Mouse (Mus musculus): ENCODE measurements at regions not wholly inside any gene's neighbourhood (a gene's known extent, or its start where the extent isn't known, plus 50 kb on each side); places are given as distances from the start of the nearest gene placed in this dataset.

DNA sequence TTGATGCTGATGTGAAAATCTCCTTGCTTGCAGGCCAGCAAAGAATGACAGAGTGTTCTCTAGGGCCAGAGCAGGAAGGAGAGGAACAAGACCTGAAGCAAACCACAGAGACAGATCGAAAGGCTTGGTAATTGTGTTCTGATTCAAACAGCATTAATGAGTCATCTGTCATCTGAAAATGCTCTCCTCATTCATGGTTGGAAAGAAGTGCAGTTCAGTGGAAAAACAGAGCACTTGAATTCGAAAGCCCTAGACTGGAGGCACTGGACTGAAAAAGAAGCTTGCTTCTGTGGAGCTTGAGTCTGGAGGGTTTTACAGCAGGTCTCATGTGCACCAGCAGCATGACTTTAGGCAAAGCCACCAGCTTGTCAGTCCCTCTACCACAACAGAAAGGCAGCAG, 374.3 kb upstream of the B430305J03Rik start:
- peak; percentile 55 for ATAC-seq (ENCODE audit: low TSS enrichment)

DNA sequence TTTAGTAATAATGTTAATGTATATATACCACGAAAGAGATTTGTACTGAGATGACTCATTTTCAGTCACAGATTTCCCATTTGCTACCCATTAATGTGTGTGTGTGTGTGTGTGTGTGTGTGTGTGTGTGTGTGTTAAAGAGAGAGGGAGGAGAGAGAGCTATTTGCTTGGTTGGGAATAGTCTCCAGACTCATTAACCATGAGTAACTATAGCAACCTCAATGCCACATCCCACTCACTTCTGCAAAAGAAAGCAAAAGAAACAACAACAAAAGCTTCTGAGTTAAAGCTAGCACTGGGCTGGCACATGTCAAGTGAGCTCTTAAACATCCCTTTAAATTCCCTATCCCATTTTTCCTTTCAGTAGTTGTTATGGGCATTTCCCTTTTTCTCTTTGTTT, 372.8 kb upstream of the B430305J03Rik start:
- ATAC-seq (ENCODE audit: low TSS enrichment) = peak; percentile 85

DNA sequence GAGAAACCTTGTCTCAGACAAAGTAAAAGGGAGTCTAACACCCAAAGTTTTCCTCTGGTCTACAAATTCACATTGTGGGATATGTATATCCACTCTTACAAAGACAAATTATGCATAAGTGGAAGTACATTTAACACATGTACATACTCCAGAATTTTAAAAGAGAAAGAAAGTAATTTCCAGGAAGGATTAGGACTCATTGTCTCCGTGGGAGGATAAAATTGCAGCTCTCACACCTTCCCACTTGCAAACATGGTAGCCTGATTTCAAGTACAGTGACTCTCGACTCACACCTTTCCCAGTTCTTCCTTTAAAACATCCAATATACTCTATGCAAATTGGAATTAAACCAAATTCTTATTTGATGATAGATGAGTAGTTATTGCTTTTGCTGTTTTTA, 351.0 kb upstream of the B430305J03Rik start:
- ATAC-seq (ENCODE audit: low TSS enrichment) = peak; percentile 93

DNA sequence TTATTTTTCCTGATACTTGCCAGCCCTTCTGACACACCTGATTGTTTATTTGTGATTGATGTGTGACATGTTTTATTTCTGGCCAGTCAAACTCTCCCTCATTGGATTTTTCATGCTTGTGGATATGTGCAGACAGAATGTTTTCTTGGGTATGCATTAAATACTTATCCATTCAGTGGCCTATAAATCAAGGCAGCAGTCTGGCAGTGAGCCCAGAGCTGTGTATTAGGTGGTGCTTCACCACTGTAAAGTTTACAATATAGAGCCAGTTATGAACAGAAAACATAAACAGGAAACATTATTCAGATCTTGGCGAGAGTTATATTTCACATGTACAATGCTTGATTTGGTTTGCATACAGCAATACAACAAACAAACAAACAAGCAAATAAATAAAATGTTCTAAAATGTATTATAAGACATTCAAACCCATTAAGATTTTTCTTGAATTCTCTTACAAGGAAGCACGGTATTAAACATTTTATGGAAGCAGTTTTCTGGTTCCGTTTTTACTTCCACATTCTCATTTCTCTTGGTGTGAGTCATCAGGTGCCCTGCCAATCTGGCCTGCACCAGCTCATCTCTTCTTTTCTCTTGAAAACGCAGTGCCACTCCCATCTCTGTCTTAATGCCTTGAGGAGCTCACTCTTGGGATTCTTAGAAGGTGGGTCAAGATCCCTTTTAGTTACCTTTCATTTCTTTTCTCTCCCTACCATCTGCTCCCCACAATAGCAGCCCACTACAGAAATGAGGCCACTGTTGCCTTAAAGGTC, 322.4 kb upstream of the B430305J03Rik start:
- ATAC-seq (ENCODE audit: low TSS enrichment) = peak; percentile 70

DNA sequence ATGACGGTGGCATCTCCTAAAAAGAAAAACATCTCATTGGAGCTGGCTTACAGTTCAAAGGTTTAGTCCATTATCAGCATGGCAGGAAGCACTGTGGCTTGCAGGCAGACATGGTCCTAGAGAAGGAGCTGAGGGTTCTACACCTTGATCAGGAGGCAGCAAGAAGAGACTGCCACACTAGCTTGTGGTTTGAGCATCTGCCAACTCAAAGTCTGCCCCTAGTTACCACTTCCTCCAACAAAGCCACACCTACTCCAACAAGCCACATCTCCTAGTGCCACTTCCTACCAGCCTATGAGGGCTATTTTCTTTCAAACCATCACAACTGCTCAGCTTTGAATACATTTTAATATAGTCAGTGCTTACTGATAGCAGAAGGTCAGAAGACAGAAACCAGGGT, 305.1 kb upstream of the B430305J03Rik start:
- ATAC-seq (ENCODE audit: low TSS enrichment) = no peak

DNA sequence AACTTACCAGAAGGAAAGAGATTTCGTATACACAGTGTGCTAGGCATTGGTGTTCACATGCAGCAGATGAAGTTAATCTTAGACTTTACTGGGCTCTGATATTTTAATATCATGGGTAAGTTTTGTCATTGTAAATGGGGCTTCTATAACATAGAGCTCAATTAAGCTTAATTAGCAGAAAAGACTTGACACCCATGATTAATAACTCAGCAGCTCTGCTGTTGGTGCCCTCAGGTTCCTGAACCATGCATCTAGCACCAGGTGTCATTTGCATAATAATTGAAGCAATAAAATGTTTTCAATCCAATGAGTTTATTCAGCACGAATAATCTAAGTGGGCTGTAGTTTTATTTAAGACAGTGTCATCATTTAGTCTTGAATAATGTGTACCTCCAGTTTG, 290.4 kb upstream of the B430305J03Rik start:
- no peak for ATAC-seq (ENCODE audit: low TSS enrichment)

DNA sequence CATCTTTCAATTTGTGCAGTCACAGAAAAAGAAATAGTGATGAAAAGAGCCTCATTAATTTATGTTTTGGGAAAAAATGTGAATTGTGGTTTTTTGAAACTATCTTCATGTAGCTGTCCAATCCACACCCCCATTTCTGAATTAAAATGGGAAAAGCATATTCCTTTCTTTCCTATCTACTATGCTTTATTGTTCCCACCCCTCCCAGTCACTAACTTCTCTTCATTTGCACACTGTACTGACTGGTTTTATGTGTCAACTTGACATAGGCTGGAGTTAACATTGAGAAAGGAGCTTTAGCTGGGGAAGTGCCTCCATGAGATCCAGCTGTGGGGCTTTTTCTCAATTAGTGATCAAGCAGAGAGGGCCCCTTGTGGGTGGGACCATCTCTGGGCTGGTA, 262.8 kb upstream of the B430305J03Rik start:
- no peak for ATAC-seq (ENCODE audit: low TSS enrichment)

DNA sequence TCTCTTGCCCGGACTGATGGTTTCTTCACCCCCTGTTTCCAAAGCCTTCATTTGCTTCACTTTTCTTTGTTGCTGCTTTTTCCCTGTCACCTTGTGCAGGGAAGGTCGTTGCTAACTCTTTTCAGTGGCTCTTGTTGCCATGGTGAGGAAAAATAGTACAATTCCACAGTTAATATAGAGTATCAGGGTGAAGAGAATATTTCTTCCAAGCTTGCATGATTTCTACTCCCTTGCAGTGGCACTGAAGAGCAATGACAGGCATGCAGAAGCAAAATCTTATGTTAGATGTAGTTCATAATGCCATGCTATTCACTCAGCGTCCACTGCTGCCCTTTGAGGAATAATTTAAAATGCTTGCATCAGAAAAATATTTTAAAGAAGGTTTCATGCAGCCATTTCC, 262.3 kb upstream of the B430305J03Rik start:
- ATAC-seq (ENCODE audit: low TSS enrichment) = no peak

DNA sequence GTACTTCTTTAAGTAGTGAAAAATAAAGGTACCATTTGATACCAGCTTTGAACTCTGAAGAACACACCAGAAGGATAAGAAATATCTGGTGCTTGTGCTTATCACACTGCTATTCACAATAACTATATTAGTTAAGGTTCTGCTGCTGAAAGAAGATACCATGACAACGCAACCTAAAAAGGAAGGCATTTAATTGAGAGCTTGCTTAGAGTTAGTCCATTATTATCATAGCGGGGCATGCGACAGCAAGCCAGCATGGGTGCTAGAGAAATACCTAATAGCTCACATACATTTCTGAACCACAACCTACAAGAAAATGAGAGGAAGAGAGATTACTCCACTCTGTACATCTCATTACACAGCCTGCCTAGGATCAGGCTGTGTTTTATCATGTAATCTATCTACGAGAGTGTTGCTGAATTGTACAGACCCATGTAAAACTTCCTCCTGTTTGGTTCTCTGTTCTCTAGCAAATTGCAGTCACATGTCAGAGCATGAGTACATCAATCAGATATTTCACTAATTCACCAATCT, 258.3 kb upstream of the B430305J03Rik start:
- ATAC-seq (ENCODE audit: low TSS enrichment) = no peak

DNA sequence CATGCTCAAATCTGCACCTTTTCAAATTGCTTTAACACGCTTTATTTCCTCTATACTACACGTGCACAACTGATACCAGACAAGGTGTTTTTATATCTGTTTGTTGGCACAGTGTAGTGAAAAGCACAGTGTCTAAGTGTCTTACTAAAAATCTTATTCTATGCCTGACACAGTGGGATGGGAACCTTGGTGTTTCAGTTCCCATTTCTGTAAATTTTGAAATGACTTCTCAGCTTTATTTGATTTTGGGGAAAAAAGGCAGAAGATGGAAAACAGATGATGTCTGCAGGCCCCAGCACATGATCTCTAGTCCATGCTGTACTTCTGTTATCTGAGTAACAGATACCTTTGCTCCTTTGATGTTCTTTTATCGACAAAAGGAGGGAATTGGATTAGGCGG, 239.7 kb upstream of the B430305J03Rik start:
- ATAC-seq (ENCODE audit: low TSS enrichment) = peak; percentile 13; the same call in 1 of the 2 replicates

DNA sequence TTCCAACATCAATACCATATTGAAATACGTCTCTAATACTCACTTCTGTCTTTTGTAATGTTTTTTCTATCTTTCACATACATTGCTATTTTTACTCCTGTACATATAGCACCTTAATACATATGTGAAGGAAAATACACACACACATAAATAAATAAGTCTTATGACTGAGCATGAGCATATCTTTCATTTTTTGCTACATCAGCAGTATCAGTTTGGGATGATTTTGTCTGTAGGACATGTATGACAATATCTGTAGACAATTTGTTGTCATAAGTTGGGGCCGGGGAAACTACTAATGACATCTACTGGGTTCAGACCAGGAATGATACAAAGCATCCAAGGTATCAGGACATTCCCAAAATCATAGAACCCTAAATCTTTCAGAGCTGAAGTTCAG, 237.1 kb upstream of the B430305J03Rik start:
- ATAC-seq (ENCODE audit: low TSS enrichment) = no peak

DNA sequence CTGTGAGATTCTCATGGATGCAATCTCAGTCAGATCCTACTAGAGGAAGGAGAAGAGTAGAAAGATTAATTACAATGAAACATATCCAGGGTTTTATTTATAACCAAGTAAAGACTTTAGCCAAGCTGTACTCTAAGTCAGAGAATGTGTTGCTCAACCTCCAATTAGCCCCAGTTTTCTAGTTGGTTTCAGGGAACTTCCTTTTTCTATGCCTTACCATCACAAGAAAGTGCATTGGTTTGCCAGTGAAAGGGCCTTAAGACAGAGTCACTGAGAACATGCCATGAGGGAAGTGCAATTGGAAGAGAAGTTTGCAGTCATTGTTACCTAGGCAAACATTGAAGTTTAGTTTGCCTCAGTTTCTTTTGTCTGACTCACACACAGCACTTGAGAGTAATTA, 229.8 kb upstream of the B430305J03Rik start:
- no peak for ATAC-seq (ENCODE audit: low TSS enrichment)

DNA sequence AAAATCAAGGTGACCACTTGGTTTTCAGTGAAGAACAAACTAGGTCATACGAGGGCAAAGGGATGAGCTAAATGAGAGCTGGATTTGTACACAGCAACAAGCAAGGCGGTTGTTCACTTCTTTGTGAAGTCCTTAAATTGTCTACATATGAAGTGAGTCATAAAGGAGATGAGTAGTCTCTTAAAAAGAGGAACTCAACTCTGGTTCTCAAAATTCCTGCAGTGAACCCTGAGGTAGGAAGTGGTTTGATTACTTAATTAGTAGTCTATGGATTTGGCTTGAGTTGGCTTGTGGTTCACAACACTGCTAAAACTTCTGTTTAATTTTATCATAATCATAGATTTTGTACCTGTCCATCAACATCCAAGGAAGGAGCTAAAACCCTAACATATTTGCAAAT, 226.6 kb upstream of the B430305J03Rik start:
- ATAC-seq (ENCODE audit: low TSS enrichment) = no peak

DNA sequence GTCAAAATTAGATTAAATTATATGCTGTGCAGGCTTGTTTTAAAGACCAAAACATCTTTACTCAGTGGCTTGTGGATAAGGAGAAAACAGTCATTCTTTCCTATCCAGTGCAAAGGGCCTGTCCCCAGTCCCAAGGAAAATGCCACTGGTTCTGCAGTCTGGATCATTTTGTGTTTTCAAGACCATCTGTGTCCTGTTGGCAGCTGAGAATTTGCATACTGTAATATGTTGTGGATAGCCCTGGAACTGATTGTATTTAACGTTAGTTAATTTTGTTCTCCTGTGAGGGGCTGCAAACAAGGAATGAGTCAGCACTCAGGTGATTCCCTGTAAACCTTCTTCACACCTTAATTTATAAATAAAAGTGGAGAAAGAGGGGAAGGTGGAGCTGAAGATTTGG, 217.9 kb upstream of the B430305J03Rik start:
- no peak for ATAC-seq (ENCODE audit: low TSS enrichment)

DNA sequence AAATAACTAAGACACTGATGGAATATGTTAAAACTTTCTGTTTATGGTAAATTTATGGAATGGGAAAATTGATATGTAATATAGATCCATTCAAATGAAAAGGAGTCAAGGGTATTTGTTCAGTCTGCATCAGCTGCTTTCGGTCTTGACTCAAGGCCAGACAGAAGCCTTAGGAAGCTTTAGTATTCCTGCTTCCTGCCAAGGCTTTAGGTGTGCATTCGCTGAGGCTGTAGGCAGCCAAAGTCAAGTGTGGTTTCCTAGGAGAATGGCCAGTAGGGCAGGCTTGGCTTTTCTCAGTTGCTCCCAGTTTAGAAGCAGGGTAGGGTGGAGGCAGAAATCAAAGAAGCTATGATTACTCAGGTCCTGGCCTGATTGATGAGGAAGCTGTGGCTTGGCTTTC, 217.2 kb upstream of the B430305J03Rik start:
- peak; percentile 77; the same call in 1 of the 2 replicates for ATAC-seq (ENCODE audit: low TSS enrichment)

DNA sequence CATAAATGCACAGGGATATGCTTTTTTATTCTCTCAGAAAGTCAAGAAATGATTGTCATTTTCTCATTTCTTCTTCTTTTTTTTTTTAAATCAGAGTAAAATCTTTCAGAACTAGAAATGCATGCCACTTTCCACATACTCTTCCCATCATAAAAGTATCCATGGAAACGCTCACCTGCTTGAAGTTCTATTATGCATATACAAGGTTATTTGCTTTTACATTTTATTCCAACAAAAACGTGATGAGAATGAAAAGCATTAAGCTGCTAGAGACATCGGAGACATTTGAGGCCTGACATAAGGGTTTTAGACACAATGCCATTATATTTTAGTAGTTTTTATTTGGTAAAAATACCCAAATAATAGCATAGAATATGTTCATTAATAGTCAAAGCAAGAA, 214.5 kb upstream of the B430305J03Rik start:
- ATAC-seq (ENCODE audit: low TSS enrichment) = no peak

DNA sequence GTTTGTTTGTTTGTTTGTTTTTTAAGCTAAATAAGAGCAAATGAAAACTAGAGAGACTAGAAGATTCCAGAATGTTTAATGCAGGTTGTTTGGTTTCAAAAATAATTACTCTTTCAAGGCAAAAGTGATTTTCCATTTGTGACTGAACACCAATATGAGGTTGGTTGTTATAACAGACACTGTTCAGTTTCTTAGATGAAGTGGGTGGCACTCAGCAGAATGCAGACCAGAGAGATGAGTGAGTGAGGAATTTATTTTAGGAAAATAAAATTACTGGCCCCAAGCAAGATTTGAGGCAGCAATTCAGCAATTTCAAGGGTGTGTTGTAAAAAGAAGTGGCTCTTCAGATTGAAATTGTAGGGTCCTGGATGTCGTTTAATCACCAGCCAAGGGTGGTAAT, 171.4 kb upstream of the B430305J03Rik start:
- ATAC-seq (ENCODE audit: low TSS enrichment) = peak; percentile 95

DNA sequence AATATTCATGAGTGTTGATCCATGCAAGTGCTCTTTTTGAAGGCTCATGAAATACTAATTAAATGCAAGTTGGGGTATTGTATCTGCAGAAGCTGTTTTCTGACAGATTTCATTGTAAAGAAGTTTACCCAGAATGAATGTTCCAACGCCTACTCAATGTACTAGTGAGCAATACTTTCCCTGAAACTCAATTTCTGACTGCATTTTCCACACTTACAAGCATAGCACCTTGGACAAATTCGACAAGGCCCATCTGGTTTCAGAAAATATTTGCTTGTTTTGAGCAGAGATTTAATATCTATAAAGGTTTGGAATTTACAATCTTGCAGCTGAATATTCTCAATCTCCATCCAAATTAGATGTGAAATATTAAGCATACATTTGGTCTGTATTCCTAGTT, 170.0 kb upstream of the B430305J03Rik start:
- ATAC-seq (ENCODE audit: low TSS enrichment) = peak; percentile 67

DNA sequence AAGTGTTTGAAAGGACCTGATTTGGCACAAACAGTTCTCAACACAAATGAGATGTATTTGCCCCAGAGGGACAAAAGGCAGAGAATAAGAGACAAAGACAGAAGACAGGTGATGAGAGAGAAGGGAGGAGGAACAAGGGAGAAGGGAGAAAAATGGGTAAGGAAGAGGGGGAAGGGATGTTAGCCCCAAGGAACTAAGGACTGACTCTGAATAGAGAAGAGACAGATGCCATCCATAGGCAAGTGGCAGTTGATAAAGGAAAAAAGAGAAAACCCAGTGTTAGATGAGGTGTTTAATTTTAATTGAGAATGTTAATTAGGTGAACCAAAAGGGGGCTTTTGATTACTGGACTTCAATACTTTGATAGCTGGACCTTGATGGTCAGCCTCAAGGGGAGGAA, 137.4 kb upstream of the B430305J03Rik start:
- ATAC-seq (ENCODE audit: low TSS enrichment) = no peak

DNA sequence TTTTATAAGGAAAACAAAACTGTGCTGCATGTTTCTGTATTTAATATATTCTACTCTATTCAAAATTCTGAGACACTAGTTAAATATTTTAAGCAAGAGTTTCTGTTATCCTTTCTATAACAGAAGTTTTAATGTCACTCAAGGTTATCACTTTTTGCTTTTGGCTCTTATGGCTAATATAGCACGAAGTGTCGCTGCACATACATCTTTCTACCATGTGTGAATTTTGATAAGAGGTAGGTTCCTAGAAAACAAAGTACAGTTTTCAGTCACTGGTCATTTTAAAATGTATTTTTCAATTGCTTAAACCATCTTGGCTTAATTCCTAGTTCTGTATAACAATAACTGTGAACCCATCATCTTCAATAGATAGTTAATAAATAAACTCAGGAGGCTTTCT, 129.1 kb upstream of the B430305J03Rik start:
- ATAC-seq (ENCODE audit: low TSS enrichment) = no peak

DNA sequence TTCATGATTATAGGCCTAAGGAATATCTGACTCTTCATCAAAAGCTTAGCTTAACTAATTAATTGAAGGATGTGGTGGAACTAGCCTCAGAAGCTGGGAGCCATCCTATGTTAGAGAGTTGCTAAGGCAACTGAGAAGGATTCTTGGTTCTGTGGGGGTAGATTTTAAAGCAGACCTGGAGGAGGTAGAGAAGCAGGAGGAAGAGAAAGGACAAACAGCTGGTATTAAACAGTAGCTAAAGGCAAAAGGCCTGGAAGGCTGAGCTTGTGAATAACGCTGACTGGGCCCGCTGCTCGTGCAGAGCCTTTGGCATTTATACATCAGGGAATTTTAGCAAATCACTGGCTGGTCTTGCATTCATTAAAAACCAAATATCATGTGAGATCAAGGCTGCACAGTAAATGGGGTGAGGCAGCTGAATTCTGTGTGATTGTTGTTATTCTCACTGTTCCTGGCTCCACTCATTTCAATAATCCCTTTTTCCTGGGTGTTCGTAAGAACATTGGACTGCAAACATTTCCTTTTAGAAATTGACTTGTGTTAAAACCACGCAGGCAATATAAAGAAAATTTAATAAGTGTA, 121.1 kb upstream of the B430305J03Rik start:
- ATAC-seq (ENCODE audit: low TSS enrichment) = peak; percentile 87

DNA sequence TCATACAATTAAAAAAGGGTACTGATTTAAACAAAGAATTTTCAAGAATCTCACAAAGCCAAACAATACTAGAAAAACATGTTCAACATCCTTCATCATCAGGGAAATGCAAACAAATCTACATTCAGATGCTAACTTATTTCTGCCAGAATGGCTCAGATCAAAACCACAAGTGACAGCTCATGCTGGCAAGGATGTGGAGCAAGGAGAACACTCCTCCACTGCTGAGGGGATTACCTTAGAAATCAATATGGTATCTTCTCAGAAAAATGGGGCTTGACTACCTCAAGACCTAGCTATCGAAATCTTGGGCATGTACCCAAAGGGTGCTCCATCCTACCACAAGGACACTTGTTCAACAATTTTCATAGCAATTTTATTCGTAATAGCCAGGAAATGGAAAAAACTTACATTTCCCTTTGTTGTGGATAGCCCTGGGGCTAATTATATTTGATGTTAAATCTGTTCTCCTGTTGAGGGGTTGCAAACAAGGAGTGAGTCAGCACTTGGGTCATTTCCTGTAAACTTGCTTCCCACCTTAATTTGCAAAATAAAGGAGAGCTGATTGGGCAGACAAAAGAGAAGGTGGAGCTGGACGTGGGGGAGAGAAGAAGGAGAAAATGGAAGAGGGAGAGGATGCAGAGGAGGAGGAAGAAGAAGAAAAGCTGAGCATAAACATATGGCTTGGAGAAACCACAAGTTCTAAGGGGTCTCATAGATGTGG, 113.3 kb upstream of the B430305J03Rik start:
- no peak for ATAC-seq (ENCODE audit: low TSS enrichment)

DNA sequence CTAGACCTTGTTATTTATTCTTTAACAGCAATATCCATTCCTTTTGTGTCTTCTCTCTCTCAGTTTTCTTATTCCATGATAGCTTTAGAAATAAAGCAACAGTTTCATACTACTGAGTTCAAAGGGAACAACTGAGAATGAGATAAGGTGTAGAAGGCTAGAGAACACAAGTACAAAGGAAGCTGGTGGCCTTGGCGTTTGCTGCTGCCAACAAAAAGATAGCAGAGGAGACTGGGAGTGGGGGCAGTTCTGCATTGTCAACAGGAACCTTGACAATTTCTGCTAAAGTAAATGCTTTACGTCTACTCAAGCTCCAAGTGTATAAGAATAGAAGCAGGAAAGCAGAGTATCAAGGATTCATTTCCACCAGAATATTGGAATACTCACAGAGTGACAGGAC, 109.3 kb upstream of the B430305J03Rik start:
- ATAC-seq (ENCODE audit: low TSS enrichment) = no peak

Measured in frontal cortex, adult (tissue).